Mouse (Mus musculus) adrenal gland, adult 2 months (tissue): ENCODE measurements at regions not wholly inside any gene's neighbourhood (a gene's known extent, or its start where the extent isn't known, plus 50 kb on each side); places are given as distances from the start of the nearest gene placed in this dataset.
A peak's percentile ranks its signal among the peaks of the same experiment; 100 is the strongest.

Experiments
- DNase-seq: peaks from one replicate; pipeline ENCODE4 v3.0.0; 2021

GRCm38 (mm10) chr10:43634371-43635080 is 56.4 kb downstream of the Cd24a start:
- DNase-seq, result no peak

GRCm38 (mm10) chr10:43641169-43641945 is 63.3 kb downstream of the Cd24a start:
- DNase-seq, result peak; percentile 48

GRCm38 (mm10) chr10:43646326-43646725 is 68.2 kb downstream of the Cd24a start:
- no peak for DNase-seq

- DNase-seq, result no peak
These were observed 68.9 kb downstream of the Cd24a start for GRCm38 (mm10) chr10:43646965-43647364.

GRCm38 (mm10) chr10:43648186-43648585 is 70.1 kb downstream of the Cd24a start:
- DNase-seq, result no peak

- DNase-seq, result no peak
These were observed 70.8 kb downstream of the Cd24a start for GRCm38 (mm10) chr10:43648815-43649447.

- no peak for DNase-seq
These were observed 72.4 kb downstream of the Cd24a start for GRCm38 (mm10) chr10:43650449-43650848.

GRCm38 (mm10) chr10:43651505-43651904 is 73.4 kb downstream of the Cd24a start:
- no peak for DNase-seq

GRCm38 (mm10) chr10:43651915-43652314 is 73.8 kb downstream of the Cd24a start:
- no peak for DNase-seq

- DNase-seq, result peak; percentile 15
These were observed 77.1 kb downstream of the Cd24a start for GRCm38 (mm10) chr10:43655082-43655671.

- DNase-seq, result no peak
These were observed 77.6 kb downstream of the Cd24a start for GRCm38 (mm10) chr10:43655680-43656079.

GRCm38 (mm10) chr10:43656207-43656606 is 78.1 kb downstream of the Cd24a start:
- no peak for DNase-seq

- peak; percentile 52 for DNase-seq
These were observed 79.6 kb downstream of the Cd24a start for GRCm38 (mm10) chr10:43657501-43658225.

- DNase-seq, result no peak
These were observed 80.1 kb downstream of the Cd24a start for GRCm38 (mm10) chr10:43658226-43658593.

GRCm38 (mm10) chr10:43664844-43665243 is 86.8 kb downstream of the Cd24a start:
- no peak for DNase-seq

GRCm38 (mm10) chr10:43666262-43667085 is 88.4 kb downstream of the Cd24a start:
- DNase-seq, result no peak

- DNase-seq, result no peak
These were observed 89.1 kb downstream of the Cd24a start for GRCm38 (mm10) chr10:43667086-43667690.

GRCm38 (mm10) chr10:43667732-43668247 is 89.7 kb downstream of the Cd24a start:
- DNase-seq, result no peak

- no peak for DNase-seq
These were observed 91.4 kb downstream of the Cd24a start for GRCm38 (mm10) chr10:43669471-43669870.

- DNase-seq, result no peak
These were observed 92.7 kb downstream of the Cd24a start for GRCm38 (mm10) chr10:43670745-43671144.
